Mouse (Mus musculus) intestine, embryonic 16.5 days (tissue): ENCODE data around the gene Ggct. TPM values are rescaled to one million over a fixed set of nuclear protein-coding genes. Genes with fewer than 3 reads are reported as not detected.
A peak's percentile ranks its signal among the peaks of the same experiment; 100 is the strongest.

ENCODE experiments used
- ATAC-seq: fragments of 200-750 bp; cut with Nextera tagmentation; 2 replicates; pipeline ENCODE4 v1.8.0; 2017; ENCODE audit warnings: moderate TSS enrichment, moderate library complexity
- H3K27ac ChIP-seq: fragments of 300-500 bp; sonication (generic); 2 replicates; pipeline ENCODE4 v1.5.1; 2014; ENCODE audit warnings: mild to moderate bottlenecking, low read length
- H3K27me3 ChIP-seq: fragments of 300-500 bp; sonication (generic); replicated peaks from 2 replicates; pipeline ENCODE4 v1.6.1; 2014; ENCODE audit warnings: low read length, control low read depth, mixed read lengths; ENCODE audit not compliant: control insufficient read depth, insufficient read depth
- H3K36me3 ChIP-seq: fragments of 300-500 bp; sonication (generic); 2 replicates; pipeline ENCODE4 v1.6.1; 2014; ENCODE audit warnings: low read length, control low read depth; ENCODE audit not compliant: control insufficient read depth, insufficient read depth
- H3K4me1 ChIP-seq: fragments of 300-500 bp; sonication (generic); 2 replicates; pipeline ENCODE4 v1.6.1; 2014; ENCODE audit warnings: low read length, control low read depth, mixed read lengths; ENCODE audit not compliant: control insufficient read depth, insufficient read depth
- H3K4me2 ChIP-seq: fragments of 300-500 bp; sonication (generic); 2 replicates; pipeline ENCODE4 v1.6.1; 2014; ENCODE audit warnings: low read depth, low read length, control low read depth
- H3K4me3 ChIP-seq: fragments of 300-500 bp; sonication (generic); 2 replicates; pipeline ENCODE4 v1.5.1; 2014; ENCODE audit warnings: mild to moderate bottlenecking, low read length
- H3K9ac ChIP-seq: fragments of 300-500 bp; sonication (generic); 2 replicates; pipeline ENCODE4 v1.6.1; 2014; ENCODE audit warnings: low read depth, low read length
- H3K9me3 ChIP-seq: fragments of 300-500 bp; sonication (generic); 2 replicates; pipeline ENCODE4 v1.6.1; 2016; ENCODE audit warnings: low read length, control low read depth; ENCODE audit not compliant: control insufficient read depth
- WGBS: fragments of 180-500 bp; shearing (Covaris S2); extraction: QIAGEN DNeasy Blood & Tissue Kit; methylation state at CpG from one replicate; pipeline ENCODE4 v1.1.7; 2014; 5-methylcytosine and 5-hydroxymethylcytosine counted together
- polyA plus RNA-seq: library from polyadenylated mRNA; unstranded; fragments of >200 nt; fragmentation: Nextera tagmentation; extraction: Ambion mirVana; gene quantifications from 2 replicates; pipeline ENCODE4 v1.2.1, GENCODE M21; 2015

The Ggct gene
- polyA plus RNA-seq, 1 experiment from 2014 or later: 13.2 TPM

GRCm38 (mm10) chr6:54944551-54944950 is 48.2 kb downstream of the Ggct start:
- Histone ChIP-seq H3K27me3 (peaks cover 8% of the 10 kb centered on the region; the same call in 1 of the 2 replicates), H3K4me2 (no peak overlapping the region), H3K36me3 (0 out of 2 replicates have a peak, but pooled peaks cover 3% of the 10 kb centered on the region), H3K4me3 (no peak overlapping the region), H3K9ac (no peak overlapping the region), H3K27ac (no peak overlapping the region), H3K9me3 (no peaks in the 10 kb centered on the region), H3K4me1 (peaks cover 5% of the 10 kb centered on the region; the same call in 1 of the 2 replicates)
- ATAC-seq: no peak
- WGBS: 84% methylated on average over 16 of the region's 16 CpGs

DNA sequence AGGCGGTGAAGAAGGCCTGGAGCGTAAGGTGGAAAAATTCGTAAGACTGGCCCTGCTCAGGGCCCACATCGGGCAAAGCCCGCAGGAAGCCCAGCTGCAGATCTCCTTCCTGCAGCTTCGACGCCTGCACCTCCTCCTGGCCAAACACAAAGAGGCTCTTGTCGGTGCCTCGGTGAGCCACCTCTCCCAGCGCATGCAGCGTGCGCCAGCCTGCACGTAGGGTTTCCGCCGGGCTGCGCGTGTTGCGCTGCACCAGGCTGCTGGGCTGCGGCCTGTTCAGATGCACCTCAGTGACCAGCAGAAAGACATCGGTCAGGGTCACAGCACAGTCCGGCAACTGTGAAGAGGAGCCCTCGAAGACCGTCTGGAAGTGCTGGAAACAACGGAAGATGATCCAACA is 49.0 kb downstream of the Ggct start:
- Histone ChIP-seq H3K4me2 (no peak overlapping the region), H3K9me3 (no peaks in the 10 kb centered on the region), H3K4me3 (no peak overlapping the region), H3K27ac (no peak overlapping the region), H3K36me3 (0 out of 2 replicates have a peak, but pooled peaks cover 3% of the 10 kb centered on the region), H3K27me3 (peaks cover 8% of the 10 kb centered on the region; the same call in 1 of the 2 replicates), H3K4me1 (peaks cover 6% of the 10 kb centered on the region; the same call in 1 of the 2 replicates), H3K9ac (no peak overlapping the region)
- ATAC-seq: no peak
- 58% methylated on average over 24 of the region's 24 CpGs for WGBS

GRCm38 (mm10) chr6:54943292-54943691 is 49.5 kb downstream of the Ggct start:
- Histone ChIP-seq H3K4me3 (no peak overlapping the region), H3K4me1 (peaks cover 6% of the 10 kb centered on the region; the same call in 1 of the 2 replicates), H3K27me3 (peaks cover 8% of the 10 kb centered on the region; the same call in 1 of the 2 replicates), H3K4me2 (no peak overlapping the region), H3K27ac (no peak overlapping the region), H3K9ac (no peak overlapping the region), H3K9me3 (no peaks in the 10 kb centered on the region), H3K36me3 (0 out of 2 replicates have a peak, but pooled peaks cover 3% of the 10 kb centered on the region)
- ATAC-seq: no peak
- 77% methylated on average over 16 of the region's 16 CpGs for WGBS

- no peaks in the 10 kb centered on the region for H3K9me3 ChIP-seq
- 92% methylated on average over 6 of the region's 6 CpGs for WGBS
- no peak overlapping the region for H3K4me3 ChIP-seq
- 0 out of 2 replicates have a peak, but pooled peaks cover 3% of the 10 kb centered on the region for H3K36me3 ChIP-seq
- H3K4me1 ChIP-seq: peaks cover 6% of the 10 kb centered on the region; the same call in 1 of the 2 replicates
- no peak overlapping the region for H3K9ac ChIP-seq
- peaks cover 8% of the 10 kb centered on the region; the same call in 1 of the 2 replicates for H3K27me3 ChIP-seq
- no peak for ATAC-seq
- no peak overlapping the region for H3K4me2 ChIP-seq
- H3K27ac ChIP-seq: no peak overlapping the region
Measured at GRCm38 (mm10) chr6:54941149-54941548, 51.6 kb downstream of the Ggct start.

DNA sequence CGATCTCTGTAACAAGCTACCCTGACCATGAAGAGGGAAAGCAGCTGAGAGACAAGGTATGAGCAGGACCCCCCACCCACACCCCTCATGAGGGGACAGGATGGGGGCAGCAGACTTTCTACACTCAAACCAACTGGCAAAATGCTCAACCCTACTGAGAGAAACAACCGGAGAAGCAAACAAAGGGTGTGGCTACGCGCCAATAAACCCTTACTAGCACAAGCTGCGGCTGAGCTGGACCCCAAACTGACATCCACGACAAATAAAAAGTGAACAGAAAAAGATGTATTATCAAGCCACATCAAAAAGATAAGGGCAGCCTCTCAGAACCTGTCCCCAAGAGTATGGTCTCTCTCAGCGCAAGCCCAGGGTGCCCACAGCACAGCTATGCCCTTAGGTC is 52.6 kb downstream of the Ggct start:
- Histone ChIP-seq H3K4me3 (no peak overlapping the region), H3K4me2 (no peak overlapping the region), H3K36me3 (0 out of 2 replicates have a peak, but pooled peaks cover 3% of the 10 kb centered on the region), H3K4me1 (peaks cover 6% of the 10 kb centered on the region; the same call in 1 of the 2 replicates), H3K27me3 (peaks cover 8% of the 10 kb centered on the region; the same call in 1 of the 2 replicates), H3K27ac (no peak overlapping the region), H3K9me3 (no peaks in the 10 kb centered on the region), H3K9ac (no peak overlapping the region)
- 61% methylated on average over 7 of the region's 7 CpGs for WGBS
- ATAC-seq: no peak

- WGBS: 65% methylated on average over 4 of the region's 4 CpGs
- Histone ChIP-seq H3K27ac (no peak overlapping the region), H3K9ac (no peak overlapping the region), H3K4me2 (no peak overlapping the region), H3K4me1 (peaks cover 6% of the 10 kb centered on the region; the same call in 1 of the 2 replicates), H3K9me3 (no peaks in the 10 kb centered on the region), H3K4me3 (no peak overlapping the region), H3K27me3 (peaks cover 8% of the 10 kb centered on the region; the same call in 1 of the 2 replicates), H3K36me3 (0 out of 2 replicates have a peak, but pooled peaks cover 3% of the 10 kb centered on the region)
- ATAC-seq: 0 out of 2 replicates have a peak, but pooled peaks have one; percentile 11
Measured at GRCm38 (mm10) chr6:54939631-54940030, 53.1 kb downstream of the Ggct start.

DNA sequence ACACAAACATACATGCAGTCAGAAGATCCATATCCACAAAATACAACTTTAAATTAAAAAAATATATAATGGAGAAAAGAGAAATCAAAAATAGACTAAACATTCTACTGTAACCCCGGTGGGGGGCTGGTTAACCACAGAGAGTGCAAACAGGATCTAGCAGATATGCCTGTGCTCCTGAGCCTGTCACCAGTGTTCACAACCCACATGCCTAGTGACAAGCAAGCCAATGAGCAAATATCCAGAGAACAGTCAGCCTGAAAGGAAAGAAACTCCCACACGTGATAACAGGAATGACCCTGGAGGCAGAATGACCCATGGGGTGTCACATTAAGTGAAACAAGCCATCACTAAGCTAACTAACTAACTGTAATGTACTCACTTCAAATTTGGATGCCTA is 56.3 kb downstream of the Ggct start:
- no peaks in the 10 kb centered on the region for H3K9me3 ChIP-seq
- no peak for ATAC-seq
- no peak overlapping the region for H3K4me2 ChIP-seq
- no peak overlapping the region for H3K4me3 ChIP-seq
- H3K36me3 ChIP-seq: no peaks in the 10 kb centered on the region
- no peaks in the 10 kb centered on the region for H3K27me3 ChIP-seq
- H3K27ac ChIP-seq: no peak overlapping the region
- no peak overlapping the region for H3K9ac ChIP-seq
- WGBS: 77% methylated on average over 2 of the region's 2 CpGs
- H3K4me1 ChIP-seq: peaks cover 6% of the 10 kb centered on the region; the same call in 1 of the 2 replicates

DNA sequence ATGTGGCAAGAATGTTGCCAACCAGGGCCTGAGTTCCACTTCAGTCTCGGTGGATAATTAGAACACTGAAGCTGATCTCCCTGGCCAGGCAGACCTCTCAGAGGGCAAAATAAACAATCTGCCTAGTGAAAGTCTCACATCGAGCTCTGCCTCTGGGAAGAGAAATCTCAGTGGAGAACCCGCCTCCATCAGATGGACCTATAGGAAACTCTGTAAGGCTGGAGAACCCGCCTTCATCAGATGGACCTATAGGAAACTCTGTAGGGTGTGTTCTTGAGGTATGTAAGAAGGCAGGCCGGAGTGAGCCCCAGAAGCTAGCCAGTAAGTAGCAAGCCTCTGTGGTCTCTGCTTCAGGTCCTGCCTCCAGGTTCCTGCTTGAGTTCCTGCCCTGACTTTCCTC is 57.8 kb downstream of the Ggct start:
- no peak overlapping the region for H3K27ac ChIP-seq
- H3K9ac ChIP-seq: no peak overlapping the region
- H3K4me1 ChIP-seq: peaks cover 5% of the 10 kb centered on the region; the same call in 1 of the 2 replicates
- WGBS: 79% methylated on average over 5 of the region's 5 CpGs
- no peak overlapping the region for H3K4me2 ChIP-seq
- H3K4me3 ChIP-seq: no peak overlapping the region
- H3K36me3 ChIP-seq: no peaks in the 10 kb centered on the region
- no peaks in the 10 kb centered on the region for H3K9me3 ChIP-seq
- no peak for ATAC-seq
- H3K27me3 ChIP-seq: no peaks in the 10 kb centered on the region

GRCm38 (mm10) chr6:54934313-54934712 is 58.4 kb downstream of the Ggct start:
- no peak overlapping the region for H3K4me3 ChIP-seq
- ATAC-seq: no peak
- H3K36me3 ChIP-seq: no peaks in the 10 kb centered on the region

DNA sequence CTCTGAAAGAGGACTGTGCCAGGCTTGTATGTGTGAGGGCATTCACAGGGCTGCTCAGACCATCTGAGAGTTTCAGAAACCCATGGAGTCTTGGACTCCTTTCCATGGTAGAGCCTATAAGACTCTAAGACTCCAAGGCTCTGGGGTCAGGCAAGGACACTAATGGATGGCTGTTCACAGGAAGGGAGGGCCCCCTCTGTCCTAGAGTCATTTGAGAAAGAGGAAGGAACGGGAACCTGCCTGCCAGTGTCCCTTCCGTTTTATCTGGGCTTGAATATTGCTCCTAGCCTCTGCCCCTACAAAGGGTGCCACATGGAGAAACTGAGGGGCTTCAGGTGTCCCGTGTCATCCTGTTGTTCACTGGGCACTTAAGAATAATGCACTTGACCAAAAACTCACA is 58.9 kb downstream of the Ggct start:
- H3K4me3 ChIP-seq: no peak overlapping the region
- H3K4me1 ChIP-seq: no peaks in the 10 kb centered on the region
- no peak for ATAC-seq
- H3K27ac ChIP-seq: no peak overlapping the region
- 76% methylated on average over 3 of the region's 3 CpGs for WGBS
- no peaks in the 10 kb centered on the region for H3K36me3 ChIP-seq
- H3K4me2 ChIP-seq: no peak overlapping the region
- H3K9ac ChIP-seq: no peak overlapping the region
- H3K9me3 ChIP-seq: no peaks in the 10 kb centered on the region
- no peaks in the 10 kb centered on the region for H3K27me3 ChIP-seq

More at GRCm38 (mm10) chr6:54934313-54934712, 58.4 kb downstream of the Ggct start:
- Histone ChIP-seq H3K27me3 (no peaks in the 10 kb centered on the region), H3K27ac (no peak overlapping the region), H3K4me1 (no peaks in the 10 kb centered on the region), H3K4me2 (no peak overlapping the region), H3K9me3 (no peaks in the 10 kb centered on the region), H3K9ac (no peak overlapping the region)
- WGBS: 90% methylated on average over 8 of the region's 8 CpGs
